Mouse (Mus musculus): ENCODE data around the gene Rab4a.

Rab4a gene

GRCm38 (mm10) chr8:123849352-123849751 lies 43.6 kb downstream of the Rab4a start:
- no peak for DNase-seq

GRCm38 (mm10) chr8:123851590-123851989 lies 45.8 kb downstream of the Rab4a start:
- peak; percentile 65 to 67 for DNase-seq

- no peak for DNase-seq
Observed at GRCm38 (mm10) chr8:123854252-123854651, 48.5 kb downstream of the Rab4a start.

- DNase-seq, result no peak
Observed at GRCm38 (mm10) chr8:123854733-123855475, 49.1 kb downstream of the Rab4a start.

GRCm38 (mm10) chr8:123857361-123857760 lies 51.6 kb downstream of the Rab4a start:
- peak in 1 of 2 experiments; percentile 50 for DNase-seq

GRCm38 (mm10) chr8:123858574-123858940 lies 52.8 kb downstream of the Rab4a start:
- DNase-seq, result peak; percentile 62 to 68

GRCm38 (mm10) chr8:123858941-123859647 lies 53.3 kb downstream of the Rab4a start:
- peak; percentile 97 to 98 for DNase-seq

GRCm38 (mm10) chr8:123859648-123860259 lies 54.0 kb downstream of the Rab4a start, which contains the start of gene Ccsap:
Gene Ccsap (minus strand): TSS chr8:123860209.
- peak in 1 of 2 experiments; percentile 70 for DNase-seq

- no peak for DNase-seq
Observed at GRCm38 (mm10) chr8:123860386-123860785, 54.6 kb downstream of the Rab4a start.

- no peak for DNase-seq
Observed at GRCm38 (mm10) chr8:123865786-123866185, 60.0 kb downstream of the Rab4a start.

GRCm38 (mm10) chr8:123866971-123867370 lies 61.2 kb downstream of the Rab4a start:
- DNase-seq, result no peak

GRCm38 (mm10) chr8:123872048-123872447 lies 66.3 kb downstream of the Rab4a start:
- DNase-seq, result no peak

- DNase-seq, result no peak
Observed at GRCm38 (mm10) chr8:123873364-123873763, 67.6 kb downstream of the Rab4a start.

GRCm38 (mm10) chr8:123874324-123874723 lies 68.5 kb downstream of the Rab4a start:
- no peak for DNase-seq

GRCm38 (mm10) chr8:123877865-123878264 lies 72.1 kb downstream of the Rab4a start:
- no peak for DNase-seq

- DNase-seq, result no peak
Observed at GRCm38 (mm10) chr8:123880271-123880670, 74.5 kb downstream of the Rab4a start.

- no peak for DNase-seq
Observed at GRCm38 (mm10) chr8:123880821-123881350, 75.1 kb downstream of the Rab4a start.

GRCm38 (mm10) chr8:123882412-123882811 lies 76.6 kb downstream of the Rab4a start:
- no peak for DNase-seq

- no peak for DNase-seq
Observed at GRCm38 (mm10) chr8:123883094-123883493, 77.3 kb downstream of the Rab4a start.
